Mouse (Mus musculus): ENCODE data around the gene Ccnt1. TPM values are rescaled to one million over a fixed set of nuclear protein-coding genes. Genes with fewer than 3 reads are reported as not detected.
A peak's percentile ranks its signal among the peaks of the same experiment; 100 is the strongest.

The Ccnt1 gene
- polyA plus RNA-seq, 1 experiment from 2014 or later: 69.7 TPM

GRCm38 (mm10) chr15:98567278-98568134 lies 3.2 kb downstream of the Ccnt1 start:
- no peaks in the 10 kb centered on the region for H3K9me3 ChIP-seq
- H3K27me3 ChIP-seq: no peaks in the 10 kb centered on the region
- WGBS: under 1% methylated on average over 88 of the region's 88 CpGs
- peak; percentile 98 for ATAC-seq (ENCODE audit: low FRiP score)
- peak overlapping the region; percentile 94 for H3K27ac ChIP-seq
- peak overlapping the region; percentile 95 for H3K4me2 ChIP-seq
- peaks cover 12% of the 10 kb centered on the region for H3K36me3 ChIP-seq
- H3K4me3 ChIP-seq: peak overlapping the region; percentile 92
- H3K9ac ChIP-seq: peak overlapping the region; percentile 92
- peaks cover 35% of the 10 kb centered on the region for H3K4me1 ChIP-seq (replicated peaks)

- ATAC-seq (ENCODE audit: low FRiP score): no peak
These were observed 3.8 kb downstream of the Ccnt1 start for GRCm38 (mm10) chr15:98566973-98567277.

GRCm38 (mm10) chr15:98557186-98557585 lies 13.5 kb downstream of the Ccnt1 start:
- Histone ChIP-seq H3K9ac (no peak overlapping the region), H3K36me3 (peaks cover 57% of the 10 kb centered on the region), H3K27me3 (no peaks in the 10 kb centered on the region), H3K4me2 (no peak overlapping the region), H3K4me1 (replicated peaks) (no peaks in the 10 kb centered on the region; the same call in 1 of the 2 replicates), H3K9me3 (no peaks in the 10 kb centered on the region), H3K4me3 (no peak overlapping the region), H3K27ac (no peak overlapping the region)
- ATAC-seq (ENCODE audit: low FRiP score): no peak
- 92% methylated on average over 5 of the region's 5 CpGs for WGBS

More at GRCm38 (mm10) chr15:98566973-98567277, 3.8 kb downstream of the Ccnt1 start:
- WGBS: 1% methylated on average over 15 of the region's 15 CpGs
- Histone ChIP-seq H3K36me3 (peaks cover 12% of the 10 kb centered on the region), H3K4me3 (peak overlapping the region; percentile 92), H3K27me3 (no peaks in the 10 kb centered on the region), H3K9ac (peak overlapping the region; percentile 92), H3K27ac (peak overlapping the region; percentile 94), H3K4me2 (peak overlapping the region; percentile 95), H3K4me1 (replicated peaks) (peaks cover 35% of the 10 kb centered on the region), H3K9me3 (no peaks in the 10 kb centered on the region)

GRCm38 (mm10) chr15:98555881-98556280 lies 14.8 kb downstream of the Ccnt1 start:
- ATAC-seq (ENCODE audit: low FRiP score): no peak
- Histone ChIP-seq H3K4me1 (replicated peaks) (no peaks in the 10 kb centered on the region), H3K4me2 (no peak overlapping the region), H3K36me3 (peaks cover 66% of the 10 kb centered on the region), H3K9me3 (no peaks in the 10 kb centered on the region), H3K9ac (no peak overlapping the region), H3K27ac (no peak overlapping the region), H3K27me3 (no peaks in the 10 kb centered on the region), H3K4me3 (no peak overlapping the region)
- 92% methylated on average over 4 of the region's 4 CpGs for WGBS

DNA sequence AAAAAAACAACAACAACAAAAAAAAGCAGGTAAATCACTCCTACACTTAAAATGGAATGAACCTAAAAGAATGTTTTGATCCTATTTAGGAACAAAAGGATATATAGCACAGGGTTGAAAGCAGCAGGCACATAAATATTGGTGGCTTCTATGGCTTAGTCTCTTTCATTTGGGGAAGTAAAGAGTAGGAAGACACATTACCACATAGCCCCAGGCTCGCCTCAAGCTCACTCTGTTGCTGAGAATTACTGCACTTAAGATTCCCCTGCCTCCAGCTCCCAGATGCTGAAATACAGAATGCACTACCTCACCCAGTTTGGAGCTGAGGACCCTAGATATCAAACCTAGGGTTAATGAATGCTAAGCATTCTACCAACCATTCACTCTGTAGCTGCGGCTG lies 18.0 kb downstream of the Ccnt1 start:
- no peaks in the 10 kb centered on the region for H3K9me3 ChIP-seq
- no peak overlapping the region for H3K4me2 ChIP-seq
- no peak for ATAC-seq (ENCODE audit: low FRiP score)
- WGBS: 95% methylated on average over 2 of the region's 2 CpGs
- H3K27ac ChIP-seq: no peak overlapping the region
- no peak overlapping the region for H3K4me3 ChIP-seq
- H3K36me3 ChIP-seq: peaks cover 63% of the 10 kb centered on the region
- H3K9ac ChIP-seq: no peak overlapping the region
- H3K27me3 ChIP-seq: no peaks in the 10 kb centered on the region
- H3K4me1 ChIP-seq (replicated peaks): no peaks in the 10 kb centered on the region

GRCm38 (mm10) chr15:98546843-98547242 lies 23.9 kb downstream of the Ccnt1 start:
- no peaks in the 10 kb centered on the region for H3K4me1 ChIP-seq (replicated peaks)
- no peak for ATAC-seq (ENCODE audit: low FRiP score)
- WGBS: 99% methylated on average over 5 of the region's 5 CpGs
- H3K27ac ChIP-seq: no peak overlapping the region
- H3K27me3 ChIP-seq: no peaks in the 10 kb centered on the region
- H3K9me3 ChIP-seq: no peaks in the 10 kb centered on the region
- no peak overlapping the region for H3K4me3 ChIP-seq
- no peak overlapping the region for H3K9ac ChIP-seq
- H3K4me2 ChIP-seq: no peak overlapping the region
- peaks cover 82% of the 10 kb centered on the region for H3K36me3 ChIP-seq

GRCm38 (mm10) chr15:98545151-98545550 lies 25.6 kb downstream of the Ccnt1 start:
- no peak overlapping the region for H3K4me2 ChIP-seq
- no peak for ATAC-seq (ENCODE audit: low FRiP score)
- WGBS: over 99% methylated on average over 3 of the region's 3 CpGs
- H3K27ac ChIP-seq: no peak overlapping the region
- no peak overlapping the region for H3K9ac ChIP-seq
- H3K4me1 ChIP-seq (replicated peaks): no peaks in the 10 kb centered on the region
- H3K9me3 ChIP-seq: no peaks in the 10 kb centered on the region
- peaks cover 82% of the 10 kb centered on the region for H3K36me3 ChIP-seq
- H3K4me3 ChIP-seq: no peak overlapping the region
- H3K27me3 ChIP-seq: no peaks in the 10 kb centered on the region

- no peaks in the 10 kb centered on the region for H3K4me1 ChIP-seq (replicated peaks)
- H3K4me2 ChIP-seq: no peak overlapping the region
- H3K9me3 ChIP-seq: no peaks in the 10 kb centered on the region
- no peak overlapping the region for H3K27ac ChIP-seq
- ATAC-seq (ENCODE audit: low FRiP score): no peak
- H3K36me3 ChIP-seq: peaks cover 80% of the 10 kb centered on the region
- 88% methylated on average over 4 of the region's 4 CpGs for WGBS
- H3K9ac ChIP-seq: no peak overlapping the region
- no peak overlapping the region for H3K4me3 ChIP-seq
- H3K27me3 ChIP-seq: no peaks in the 10 kb centered on the region
These were observed 27.4 kb downstream of the Ccnt1 start for GRCm38 (mm10) chr15:98543341-98543740.

DNA sequence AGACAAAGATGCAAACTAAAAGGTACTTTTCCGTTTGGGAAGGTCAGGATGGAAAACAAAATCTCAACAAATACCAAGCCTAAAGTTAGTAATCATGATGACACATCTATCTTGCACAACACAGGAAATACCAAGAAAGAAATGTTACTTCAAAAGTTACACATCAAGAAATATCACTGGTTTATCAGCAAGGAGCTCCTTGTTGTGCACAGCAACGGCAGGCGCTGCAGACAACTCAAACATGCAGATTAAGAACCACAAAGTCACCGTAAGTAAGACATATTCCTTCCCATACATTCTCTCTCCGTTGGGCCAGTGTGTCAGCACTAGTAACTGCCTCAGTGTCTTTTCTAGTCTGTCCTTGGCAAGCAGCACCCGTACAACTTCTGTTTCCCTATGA lies 29.7 kb downstream of the Ccnt1 start:
- Histone ChIP-seq H3K4me1 (replicated peaks) (no peaks in the 10 kb centered on the region), H3K36me3 (peaks cover 64% of the 10 kb centered on the region)

DNA sequence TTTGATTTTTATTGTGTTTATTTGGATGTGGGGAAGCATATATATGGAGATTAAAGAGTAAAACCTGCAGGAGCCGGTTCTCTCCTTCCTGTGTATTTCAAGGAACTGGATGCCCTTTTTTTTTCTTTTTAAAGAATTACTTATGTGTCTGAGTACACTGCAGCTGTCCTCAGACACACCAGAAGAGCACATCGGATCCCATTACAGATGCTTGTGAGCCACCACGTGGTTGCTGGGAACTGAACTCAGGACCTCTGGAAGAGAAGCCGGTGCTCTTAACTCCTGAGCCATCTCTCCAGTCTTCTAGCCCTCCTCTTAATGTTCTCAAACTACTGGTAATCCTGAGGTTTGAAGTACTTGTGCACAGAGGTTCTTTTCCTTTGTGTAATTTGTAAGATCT lies 32.8 kb downstream of the Ccnt1 start:
- H3K9me3 ChIP-seq: no peaks in the 10 kb centered on the region
- no peak overlapping the region for H3K9ac ChIP-seq
- H3K27ac ChIP-seq: no peak overlapping the region
- H3K27me3 ChIP-seq: no peaks in the 10 kb centered on the region
- peaks cover 5% of the 10 kb centered on the region for H3K4me1 ChIP-seq (replicated peaks)
- H3K4me3 ChIP-seq: no peak overlapping the region
- no peak overlapping the region for H3K4me2 ChIP-seq
- whole genome bisulfite sequencing: 80% methylated on average over 4 of the region's 4 CpGs
- H3K36me3 ChIP-seq: peaks cover 33% of the 10 kb centered on the region
- no peak for ATAC-seq (ENCODE audit: low FRiP score)

More for the DNA sequence above, 29.7 kb downstream of the Ccnt1 start:
- Histone ChIP-seq H3K27me3 (no peaks in the 10 kb centered on the region), H3K9me3 (no peaks in the 10 kb centered on the region), H3K4me2 (no peak overlapping the region), H3K27ac (no peak overlapping the region), H3K4me3 (no peak overlapping the region), H3K9ac (no peak overlapping the region)
- WGBS: 90% methylated on average over 6 of the region's 6 CpGs
- no peak for ATAC-seq (ENCODE audit: low FRiP score)

DNA sequence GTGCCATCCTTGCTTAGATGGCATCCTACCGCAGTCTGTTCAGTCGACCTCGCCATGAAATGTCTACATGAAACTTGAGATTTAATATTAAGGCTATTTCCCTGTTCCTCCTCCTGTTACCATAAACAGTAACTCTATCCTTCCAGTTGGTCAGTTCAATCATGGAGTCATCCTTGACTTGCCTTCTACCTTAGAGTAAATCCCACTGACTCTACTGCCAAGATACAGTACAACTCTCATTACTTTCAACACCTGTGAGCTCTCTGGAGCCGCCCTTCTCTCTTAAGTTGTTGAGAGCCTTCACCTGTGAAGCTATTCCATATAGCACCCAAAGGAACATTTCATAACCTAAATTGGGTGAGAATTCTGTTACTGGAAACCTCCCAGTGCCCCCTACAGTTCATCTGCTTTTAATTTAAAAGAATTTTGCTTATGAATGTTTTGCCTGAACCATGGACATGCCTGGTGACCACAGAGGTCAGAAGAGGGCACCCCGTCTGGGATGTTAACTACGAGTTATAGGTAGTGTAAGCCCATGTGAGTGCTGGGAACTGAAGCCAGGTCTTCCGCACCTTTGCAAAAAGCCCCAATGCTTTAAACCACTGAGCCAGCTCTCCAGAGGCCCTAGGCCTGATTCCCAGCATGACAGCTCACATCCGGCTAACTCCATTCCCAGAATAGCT lies 33.8 kb downstream of the Ccnt1 start:
- Histone ChIP-seq H3K27me3 (no peaks in the 10 kb centered on the region), H3K9me3 (no peaks in the 10 kb centered on the region), H3K4me3 (no peak overlapping the region), H3K9ac (no peak overlapping the region), H3K36me3 (peaks cover 25% of the 10 kb centered on the region), H3K4me2 (no peak overlapping the region), H3K27ac (no peak overlapping the region), H3K4me1 (replicated peaks) (peaks cover 15% of the 10 kb centered on the region)
- no peak for ATAC-seq (ENCODE audit: low FRiP score)
- WGBS: 89% methylated on average over 8 of the region's 8 CpGs

DNA sequence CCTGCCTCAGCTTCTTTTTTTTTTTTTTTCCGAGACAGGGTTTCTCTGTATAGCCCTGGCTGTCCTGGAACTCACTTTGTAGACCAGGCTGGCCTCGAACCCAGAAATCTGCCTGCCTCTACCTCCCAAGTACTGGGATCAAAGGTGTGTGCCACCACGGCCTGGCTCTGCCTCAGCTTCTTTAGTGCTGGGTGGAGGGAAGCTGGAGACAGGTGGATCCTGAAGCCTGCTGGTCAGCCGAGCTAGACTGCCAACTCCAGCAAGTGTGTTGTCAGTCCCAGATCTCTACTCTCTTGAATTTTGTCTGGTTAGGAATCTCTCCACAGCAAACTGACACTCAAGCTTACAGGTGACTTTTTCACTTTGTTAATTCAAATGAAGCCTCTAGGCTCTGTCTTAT lies 34.8 kb downstream of the Ccnt1 start:
- Histone ChIP-seq H3K36me3 (peaks cover 25% of the 10 kb centered on the region), H3K4me1 (replicated peaks) (peaks cover 25% of the 10 kb centered on the region), H3K4me3 (no peak overlapping the region), H3K9me3 (no peaks in the 10 kb centered on the region), H3K27me3 (no peaks in the 10 kb centered on the region), H3K4me2 (no peak overlapping the region), H3K9ac (no peak overlapping the region), H3K27ac (no peak overlapping the region)
- no peak for ATAC-seq (ENCODE audit: low FRiP score)
- WGBS: 88% methylated on average over 4 of the region's 4 CpGs

All from hindbrain, embryonic 13.5 days (tissue).